Mouse (Mus musculus): ENCODE measurements around the gene Fam151b. TPM values are rescaled to one million over a fixed set of nuclear protein-coding genes. Genes with fewer than 3 reads are reported as not detected.

Gene Fam151b
- polyA plus RNA-seq, 1 experiment from 2014 or later = 0.28 TPM

DNA sequence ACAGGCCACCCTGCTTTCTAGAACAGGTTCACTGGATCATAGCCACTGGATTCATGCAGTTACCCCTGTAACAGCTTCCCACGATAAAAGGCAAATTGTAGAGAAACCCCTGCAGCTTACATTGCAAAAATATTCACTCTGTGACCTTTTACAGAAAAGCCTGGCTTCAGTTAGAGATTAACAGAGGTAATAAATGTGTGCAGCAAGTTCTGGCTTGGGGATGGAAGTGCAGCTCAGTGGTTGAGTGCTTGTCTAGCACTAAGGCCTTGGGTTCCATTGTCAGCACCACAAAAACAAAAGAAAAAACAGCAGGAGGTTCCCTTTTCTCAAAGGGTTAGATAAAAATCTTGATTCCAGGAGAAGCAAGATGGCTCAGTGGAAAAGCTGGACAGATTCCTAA, 8.1 kb upstream of the Fam151b start:
- H3K9me3 ChIP-seq (ENCODE audit: control insufficient read depth, low read length) = no peaks in the 10 kb centered on the region
- H3K4me3 ChIP-seq (ENCODE audit: control insufficient read depth in 1 of 2, insufficient read depth in 1 of 2, low read depth in 1 of 2, low read length in 2 of 2) = no peak overlapping the region
- H3K27me3 ChIP-seq (ENCODE audit: control insufficient read depth, insufficient read depth, low read length) = no peaks in the 10 kb centered on the region
- H3K27ac ChIP-seq (replicated peaks in 1 of 2; ENCODE audit: control insufficient read depth in 1 of 2, insufficient read depth in 1 of 2, low read depth in 2 of 2, low read length in 2 of 2) = no peak overlapping the region
- H3K4me2 ChIP-seq (ENCODE audit: low read length) = no peak overlapping the region
- peaks cover 54% of the 10 kb centered on the region for H3K36me3 ChIP-seq (ENCODE audit: control insufficient read depth, insufficient read depth, low read length)
- ATAC-seq (ENCODE audit: insufficient number of reproducible peaks, insufficient read depth, low FRiP score, low read depth) = no peak
- H3K4me1 ChIP-seq (ENCODE audit: control insufficient read depth in 2 of 2, insufficient read depth in 2 of 2, low read length in 2 of 2) = no peaks in the 10 kb centered on the region
- H3K9ac ChIP-seq (ENCODE audit: low read length) = no peak overlapping the region
- WGBS = 97% methylated on average over 1 of the region's 1 CpGs

DNA sequence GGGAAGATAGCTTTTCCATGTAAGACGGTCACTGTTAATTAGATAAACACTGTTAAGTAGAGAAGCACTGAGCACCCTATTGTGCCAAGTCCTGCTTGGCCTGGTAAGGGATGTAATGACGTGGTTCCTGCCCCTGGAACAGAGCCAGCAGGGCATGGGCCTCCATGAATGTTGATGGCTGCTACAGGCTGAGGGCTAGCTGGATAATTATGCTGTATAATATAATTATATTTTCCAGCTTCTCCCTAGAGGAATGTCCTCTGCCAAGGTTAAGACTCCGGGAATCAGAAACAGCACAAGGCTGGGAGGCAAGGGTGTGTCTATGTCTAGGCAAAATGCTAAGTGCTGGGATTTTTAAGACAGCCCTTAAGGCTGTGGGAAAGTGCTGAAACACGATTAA, 7.0 kb upstream of the Fam151b start:
- WGBS = 68% methylated on average over 4 of the region's 4 CpGs
- H3K27ac ChIP-seq (replicated peaks in 1 of 2; ENCODE audit: control insufficient read depth in 1 of 2, insufficient read depth in 1 of 2, low read depth in 2 of 2, low read length in 2 of 2) = no peak overlapping the region
- H3K9me3 ChIP-seq (ENCODE audit: control insufficient read depth, low read length) = no peaks in the 10 kb centered on the region
- no peaks in the 10 kb centered on the region for H3K4me1 ChIP-seq (ENCODE audit: control insufficient read depth in 2 of 2, insufficient read depth in 2 of 2, low read length in 2 of 2)
- H3K9ac ChIP-seq (ENCODE audit: low read length) = no peak overlapping the region
- no peak overlapping the region for H3K4me3 ChIP-seq (ENCODE audit: control insufficient read depth in 1 of 2, insufficient read depth in 1 of 2, low read depth in 1 of 2, low read length in 2 of 2)
- H3K27me3 ChIP-seq (ENCODE audit: control insufficient read depth, insufficient read depth, low read length) = no peaks in the 10 kb centered on the region
- no peak overlapping the region for H3K4me2 ChIP-seq (ENCODE audit: low read length)
- H3K36me3 ChIP-seq (ENCODE audit: control insufficient read depth, insufficient read depth, low read length) = peaks cover 61% of the 10 kb centered on the region
- ATAC-seq (ENCODE audit: insufficient number of reproducible peaks, insufficient read depth, low FRiP score, low read depth) = no peak

DNA sequence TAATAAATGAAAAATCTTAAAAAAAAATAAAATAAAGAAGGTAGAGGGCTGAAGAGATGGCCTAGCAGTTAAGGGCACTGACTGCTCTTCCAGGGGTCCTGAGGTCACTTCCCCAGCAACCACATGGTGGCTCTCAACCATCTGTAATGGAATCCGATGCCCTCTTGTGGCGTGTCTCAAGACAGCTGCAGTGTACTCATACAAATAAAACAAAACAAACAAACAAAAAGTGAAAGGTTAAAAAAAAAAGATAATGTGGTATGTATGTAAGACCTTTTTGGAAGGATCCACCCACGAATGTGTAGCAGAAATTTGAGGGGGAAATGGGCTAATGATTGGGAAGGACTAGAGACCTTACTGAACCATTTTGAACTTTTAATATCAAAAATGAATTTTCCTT, 467 bp downstream of the Fam151b start:
- Histone ChIP-seq H3K4me3 (ENCODE audit: control insufficient read depth in 1 of 2, insufficient read depth in 1 of 2, low read depth in 1 of 2, low read length in 2 of 2) (peak overlapping the region; percentile 49 to 54; a peak in 3 of 4 replicates), H3K9me3 (ENCODE audit: control insufficient read depth, low read length) (0 out of 2 replicates have a peak, but pooled peaks cover 4% of the 10 kb centered on the region), H3K36me3 (ENCODE audit: control insufficient read depth, insufficient read depth, low read length) (peaks cover 17% of the 10 kb centered on the region), H3K27me3 (ENCODE audit: control insufficient read depth, insufficient read depth, low read length) (no peaks in the 10 kb centered on the region), H3K4me2 (ENCODE audit: low read length) (peak overlapping the region; percentile 76), H3K9ac (ENCODE audit: low read length) (peak overlapping the region; percentile 62; the same call in 1 of the 2 replicates), H3K4me1 (ENCODE audit: control insufficient read depth in 2 of 2, insufficient read depth in 2 of 2, low read length in 2 of 2) (no peaks in the 10 kb centered on the region), H3K27ac (replicated peaks in 1 of 2; ENCODE audit: control insufficient read depth in 1 of 2, insufficient read depth in 1 of 2, low read depth in 2 of 2, low read length in 2 of 2) (no peak overlapping the region)
- peak; percentile 57; the same call in 1 of the 2 replicates for ATAC-seq (ENCODE audit: insufficient number of reproducible peaks, insufficient read depth, low FRiP score, low read depth)
- 11% methylated on average over 3 of the region's 3 CpGs for WGBS

DNA sequence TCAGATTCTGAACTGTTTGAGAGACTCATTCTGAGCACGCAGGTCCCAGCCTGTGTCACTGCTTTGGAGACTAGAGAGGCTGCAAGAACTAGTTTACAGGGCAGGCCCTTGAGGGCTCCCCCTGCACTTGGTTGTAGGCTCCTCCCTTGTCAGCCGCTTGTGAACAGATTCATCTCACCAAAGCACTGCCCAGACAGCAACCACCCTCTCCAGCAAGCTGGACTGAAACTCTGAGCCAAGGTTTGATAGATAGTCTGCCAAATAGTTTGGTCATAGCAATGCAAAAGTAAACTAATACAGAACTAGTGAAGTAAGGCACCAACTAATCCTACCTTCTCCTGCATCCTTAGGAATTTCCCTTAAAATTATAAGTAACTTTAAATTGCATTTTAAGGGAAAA, 13.7 kb downstream of the Fam151b start:
- no peak overlapping the region for H3K27ac ChIP-seq (replicated peaks in 1 of 2; ENCODE audit: control insufficient read depth in 1 of 2, insufficient read depth in 1 of 2, low read depth in 2 of 2, low read length in 2 of 2)
- ATAC-seq (ENCODE audit: insufficient number of reproducible peaks, insufficient read depth, low FRiP score, low read depth) = no peak
- H3K9me3 ChIP-seq (ENCODE audit: control insufficient read depth, low read length) = no peaks in the 10 kb centered on the region
- H3K4me1 ChIP-seq (ENCODE audit: control insufficient read depth in 2 of 2, insufficient read depth in 2 of 2, low read length in 2 of 2) = no peaks in the 10 kb centered on the region
- peaks cover 9% of the 10 kb centered on the region; the same call in 1 of the 2 replicates for H3K36me3 ChIP-seq (ENCODE audit: control insufficient read depth, insufficient read depth, low read length)
- H3K9ac ChIP-seq (ENCODE audit: low read length) = no peak overlapping the region
- no peak overlapping the region for H3K4me3 ChIP-seq (ENCODE audit: control insufficient read depth in 1 of 2, insufficient read depth in 1 of 2, low read depth in 1 of 2, low read length in 2 of 2)
- no peaks in the 10 kb centered on the region for H3K27me3 ChIP-seq (ENCODE audit: control insufficient read depth, insufficient read depth, low read length)
- no peak overlapping the region for H3K4me2 ChIP-seq (ENCODE audit: low read length)
- 58% methylated on average over 2 of the region's 2 CpGs for WGBS

DNA sequence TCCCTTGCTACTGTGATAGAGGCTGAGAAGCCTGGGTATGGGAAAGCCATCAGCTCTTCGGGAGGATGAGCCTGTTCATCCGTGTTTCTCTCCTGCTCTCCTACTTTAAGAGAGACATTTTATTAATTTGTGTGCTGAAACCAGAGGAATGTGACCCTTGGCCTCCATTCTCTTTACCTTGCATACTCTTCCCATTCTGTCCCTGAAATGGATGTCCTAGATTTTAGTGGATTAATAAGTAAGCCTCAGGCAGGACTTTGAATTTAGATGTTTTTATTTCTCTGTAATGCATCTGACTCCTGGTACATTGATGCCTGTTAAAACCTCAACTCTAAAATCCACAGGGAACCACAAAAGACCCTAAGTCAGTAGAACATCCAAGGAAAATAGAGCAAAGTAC, 14.4 kb downstream of the Fam151b start:
- no peaks in the 10 kb centered on the region for H3K9me3 ChIP-seq (ENCODE audit: control insufficient read depth, low read length)
- H3K4me1 ChIP-seq (ENCODE audit: control insufficient read depth in 2 of 2, insufficient read depth in 2 of 2, low read length in 2 of 2) = no peaks in the 10 kb centered on the region
- H3K9ac ChIP-seq (ENCODE audit: low read length) = no peak overlapping the region
- H3K27ac ChIP-seq (replicated peaks in 1 of 2; ENCODE audit: control insufficient read depth in 1 of 2, insufficient read depth in 1 of 2, low read depth in 2 of 2, low read length in 2 of 2) = no peak overlapping the region
- no peak for ATAC-seq (ENCODE audit: insufficient number of reproducible peaks, insufficient read depth, low FRiP score, low read depth)
- WGBS = 83% methylated on average over 2 of the region's 2 CpGs
- H3K27me3 ChIP-seq (ENCODE audit: control insufficient read depth, insufficient read depth, low read length) = no peaks in the 10 kb centered on the region
- peaks cover 9% of the 10 kb centered on the region; the same call in 1 of the 2 replicates for H3K36me3 ChIP-seq (ENCODE audit: control insufficient read depth, insufficient read depth, low read length)
- no peak overlapping the region for H3K4me2 ChIP-seq (ENCODE audit: low read length)
- no peak overlapping the region for H3K4me3 ChIP-seq (ENCODE audit: control insufficient read depth in 1 of 2, insufficient read depth in 1 of 2, low read depth in 1 of 2, low read length in 2 of 2)

DNA sequence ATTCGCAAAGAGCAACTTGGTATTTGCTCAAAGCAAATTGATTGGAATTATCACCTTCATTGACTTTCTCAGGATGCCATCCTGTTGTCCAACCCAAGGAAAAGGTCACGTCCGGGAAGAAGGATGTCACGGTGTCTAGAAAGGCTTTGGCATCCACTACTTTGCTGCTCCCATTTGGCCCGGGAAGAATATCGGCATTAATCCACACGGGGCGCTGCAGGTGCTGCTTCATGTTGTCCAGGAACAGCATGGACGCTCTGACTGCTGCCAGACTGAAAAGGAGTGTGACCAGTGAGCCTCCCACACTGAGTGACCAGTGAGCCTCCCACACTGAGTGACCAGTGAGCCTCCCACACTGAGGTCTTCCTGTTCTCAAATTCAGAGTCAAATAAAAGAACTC, 15.9 kb downstream of the Fam151b start:
- Histone ChIP-seq H3K4me2 (ENCODE audit: low read length) (no peak overlapping the region), H3K9me3 (ENCODE audit: control insufficient read depth, low read length) (no peaks in the 10 kb centered on the region), H3K27ac (replicated peaks in 1 of 2; ENCODE audit: control insufficient read depth in 1 of 2, insufficient read depth in 1 of 2, low read depth in 2 of 2, low read length in 2 of 2) (no peak overlapping the region), H3K4me3 (ENCODE audit: control insufficient read depth in 1 of 2, insufficient read depth in 1 of 2, low read depth in 1 of 2, low read length in 2 of 2) (no peak overlapping the region), H3K9ac (ENCODE audit: low read length) (no peak overlapping the region), H3K4me1 (ENCODE audit: control insufficient read depth in 2 of 2, insufficient read depth in 2 of 2, low read length in 2 of 2) (no peaks in the 10 kb centered on the region), H3K36me3 (ENCODE audit: control insufficient read depth, insufficient read depth, low read length) (peaks cover 5% of the 10 kb centered on the region; the same call in 1 of the 2 replicates), H3K27me3 (ENCODE audit: control insufficient read depth, insufficient read depth, low read length) (no peaks in the 10 kb centered on the region)
- WGBS = 72% methylated on average over 9 of the region's 9 CpGs
- no peak for ATAC-seq (ENCODE audit: insufficient number of reproducible peaks, insufficient read depth, low FRiP score, low read depth)

DNA sequence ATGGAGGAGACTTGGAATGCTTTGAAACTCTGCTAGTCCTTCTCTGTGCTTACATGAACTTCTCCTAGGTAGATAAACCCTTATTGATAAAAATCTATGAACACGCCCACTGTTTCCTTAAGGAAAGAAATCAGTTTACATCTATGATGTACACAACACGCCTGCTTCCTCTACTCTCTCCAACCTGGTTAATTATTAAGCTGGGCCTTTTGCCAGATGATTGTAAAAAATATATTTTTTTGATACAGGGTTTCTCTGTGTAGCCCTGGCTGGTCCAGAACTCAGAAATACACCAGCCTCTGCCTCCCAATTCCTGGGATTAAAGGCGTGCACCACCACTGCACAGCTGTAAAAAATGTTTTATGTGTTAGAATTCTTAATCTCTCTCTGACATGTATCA, 19.1 kb downstream of the Fam151b start:
- ATAC-seq (ENCODE audit: insufficient number of reproducible peaks, insufficient read depth, low FRiP score, low read depth) = no peak
- Histone ChIP-seq H3K27me3 (ENCODE audit: control insufficient read depth, insufficient read depth, low read length) (no peaks in the 10 kb centered on the region), H3K9ac (ENCODE audit: low read length) (no peak overlapping the region), H3K9me3 (ENCODE audit: control insufficient read depth, low read length) (no peaks in the 10 kb centered on the region), H3K27ac (replicated peaks in 1 of 2; ENCODE audit: control insufficient read depth in 1 of 2, insufficient read depth in 1 of 2, low read depth in 2 of 2, low read length in 2 of 2) (no peak overlapping the region), H3K36me3 (ENCODE audit: control insufficient read depth, insufficient read depth, low read length) (peaks cover 5% of the 10 kb centered on the region; the same call in 1 of the 2 replicates), H3K4me1 (ENCODE audit: control insufficient read depth in 2 of 2, insufficient read depth in 2 of 2, low read length in 2 of 2) (no peaks in the 10 kb centered on the region), H3K4me2 (ENCODE audit: low read length) (no peak overlapping the region), H3K4me3 (ENCODE audit: control insufficient read depth in 1 of 2, insufficient read depth in 1 of 2, low read depth in 1 of 2, low read length in 2 of 2) (no peak overlapping the region)
- 86% methylated on average over 3 of the region's 3 CpGs for WGBS

DNA sequence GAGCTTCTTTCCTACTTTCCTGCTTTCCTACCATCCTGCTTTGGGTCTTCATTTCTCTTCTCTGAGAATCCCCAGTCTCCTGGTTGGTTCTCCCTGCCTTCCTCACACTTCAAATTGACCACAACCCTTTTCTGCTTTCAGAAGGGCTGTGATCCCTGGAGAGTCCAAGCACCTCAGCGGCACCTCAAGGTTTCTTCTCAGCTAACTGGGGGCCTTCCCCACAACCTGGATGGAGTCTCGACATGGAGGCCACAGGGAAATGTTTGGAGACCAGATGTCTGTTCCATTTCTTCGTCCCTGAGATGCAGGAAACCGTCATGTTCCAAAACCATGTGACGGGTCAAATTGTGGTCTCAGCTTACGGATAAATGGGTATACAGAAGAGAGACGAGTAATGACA, 36.9 kb downstream of the Fam151b start:
- no peak for ATAC-seq (ENCODE audit: insufficient number of reproducible peaks, insufficient read depth, low FRiP score, low read depth)
- Histone ChIP-seq H3K4me3 (ENCODE audit: control insufficient read depth in 1 of 2, insufficient read depth in 1 of 2, low read depth in 1 of 2, low read length in 2 of 2) (no peak overlapping the region), H3K36me3 (ENCODE audit: control insufficient read depth, insufficient read depth, low read length) (no peaks in the 10 kb centered on the region), H3K4me1 (ENCODE audit: control insufficient read depth in 2 of 2, insufficient read depth in 2 of 2, low read length in 2 of 2) (no peaks in the 10 kb centered on the region), H3K27me3 (ENCODE audit: control insufficient read depth, insufficient read depth, low read length) (no peaks in the 10 kb centered on the region), H3K9ac (ENCODE audit: low read length) (no peak overlapping the region), H3K9me3 (ENCODE audit: control insufficient read depth, low read length) (no peaks in the 10 kb centered on the region), H3K4me2 (ENCODE audit: low read length) (no peak overlapping the region), H3K27ac (replicated peaks in 1 of 2; ENCODE audit: control insufficient read depth in 1 of 2, insufficient read depth in 1 of 2, low read depth in 2 of 2, low read length in 2 of 2) (no peak overlapping the region)
- 80% methylated on average over 7 of the region's 7 CpGs for WGBS

Data from heart, embryonic 14.5 days (tissue).